Comparison of ENCODE assay signal across 8 mouse cellular contexts in genomic region chr8:108915425-108915824, GRCm38 (mm10).
DNase-seq lines count a peak whose midpoint lies in the region; ATAC-seq and TF ChIP-seq lines count a peak whose summit lies in the region.
"Had no signal": no experiment of that assay in that cellular context is flagged by ENCODE, and none has a peak within 500 bp of the region (broad histone marks: within the 10 kb centered on the region; RNA-seq: fewer than 3 reads in every experiment).

No protein-coding gene starts in this region.

- H3K27ac ChIP-seq in lung, embryonic 16.5 days (ENCODE audit: low read length), result peak overlapping the region; percentile 90
- H3K27ac ChIP-seq in embryonic facial prominence, embryonic 14.5 days (replicated peaks; ENCODE audit: low read depth, low read length), result peak overlapping the region; percentile 46
- peak overlapping the region; percentile 81 for H3K27ac ChIP-seq in kidney, embryonic 16.5 days (ENCODE audit: low read length)
- H3K27ac ChIP-seq in neural tube, embryonic 15.5 days (replicated peaks), result peak overlapping the region; percentile 58

- peaks cover 25% of the 10 kb centered on the region for H3K4me1 ChIP-seq in lung, embryonic 16.5 days (replicated peaks; ENCODE audit: control insufficient read depth, insufficient read depth, low read length)
- H3K4me1 ChIP-seq in lung, adult 2 months (ENCODE audit: control insufficient read depth, insufficient read depth, low read length), result peaks cover 3% of the 10 kb centered on the region
- peaks cover 11% of the 10 kb centered on the region for H3K4me1 ChIP-seq in embryonic facial prominence, embryonic 14.5 days (ENCODE audit: control insufficient read depth, insufficient read depth, low read length)
- H3K4me1 ChIP-seq in kidney, embryonic 16.5 days (ENCODE audit: insufficient read depth, low read length), result peaks cover 11% of the 10 kb centered on the region; the same call in 1 of the 2 replicates
- H3K4me1 ChIP-seq in neural tube, embryonic 15.5 days, result peaks cover 24% of the 10 kb centered on the region

- 3% methylated on average over 6 of the region's 6 CpGs for WGBS in lung, embryonic 16.5 days
- 21% methylated on average over 6 of the region's 6 CpGs for WGBS in lung, adult 2 months
- 55% methylated on average over 6 of the region's 6 CpGs for WGBS in embryonic facial prominence, embryonic 14.5 days
- 30% methylated on average over 6 of the region's 6 CpGs for WGBS in kidney, embryonic 16.5 days
- 31% methylated on average over 6 of the region's 6 CpGs for WGBS in neural tube, embryonic 15.5 days

- H3K4me2 ChIP-seq in lung, embryonic 16.5 days (ENCODE audit: low read depth, low read length), result peak overlapping the region; percentile 31; the same call in 1 of the 2 replicates
- H3K4me2 ChIP-seq in embryonic facial prominence, embryonic 14.5 days (ENCODE audit: low read depth, low read length), result no peak overlapping the region
- H3K4me2 ChIP-seq in kidney, embryonic 16.5 days (replicated peaks; ENCODE audit: low read depth, low read length), result no peak overlapping the region
- H3K4me2 ChIP-seq in neural tube, embryonic 15.5 days, result no peak overlapping the region

- peaks cover 2% of the 10 kb centered on the region; the same call in 1 of the 2 replicates for H3K36me3 ChIP-seq in lung, embryonic 16.5 days (ENCODE audit: control insufficient read depth, insufficient read depth, low read length)
- H3K36me3 ChIP-seq in embryonic facial prominence, embryonic 14.5 days (ENCODE audit: control insufficient read depth, insufficient read depth, low read length), result 0 out of 2 replicates have a peak, but pooled peaks cover 11% of the 10 kb centered on the region
- peaks cover 6% of the 10 kb centered on the region for H3K36me3 ChIP-seq in kidney, embryonic 16.5 days (ENCODE audit: insufficient read depth, low read length)
- H3K36me3 ChIP-seq in neural tube, embryonic 15.5 days, result peaks cover 5% of the 10 kb centered on the region

- DNase-seq in lung, adult 2 months, result no peak
- no peak for DNase-seq in embryonic facial prominence, embryonic 14.5 days (ENCODE audit: low spot score)
- DNase-seq in urinary bladder, postnatal 25 days (ENCODE audit: low spot score), result no peak
- no peak for DNase-seq in right cerebral cortex, postnatal 14 days
- DNase-seq: heart, postnatal 14 days had no signal

- peak; percentile 66 for ATAC-seq in lung, embryonic 16.5 days (ENCODE audit: low read depth)
- ATAC-seq in embryonic facial prominence, embryonic 14.5 days (ENCODE audit: low read depth), result no peak; the same call in 1 of the 2 replicates
- peak; percentile 40; the same call in 1 of the 2 replicates for ATAC-seq in kidney, embryonic 16.5 days (ENCODE audit: low FRiP score, low TSS enrichment)
- ATAC-seq in neural tube, embryonic 15.5 days (ENCODE audit: low FRiP score), result no peak

- no peaks in the 10 kb centered on the region for H3K9me3 ChIP-seq in lung, embryonic 16.5 days (ENCODE audit: control insufficient read depth, low read length)
- no peaks in the 10 kb centered on the region for H3K9me3 ChIP-seq in embryonic facial prominence, embryonic 14.5 days (ENCODE audit: control insufficient read depth, low read length)
- H3K9me3 ChIP-seq in kidney, embryonic 16.5 days (ENCODE audit: low read length), result peaks cover 4% of the 10 kb centered on the region; the same call in 1 of the 2 replicates
- H3K9me3 ChIP-seq in neural tube, embryonic 15.5 days (replicated peaks), result no peaks in the 10 kb centered on the region

- no peak overlapping the region for H3K4me3 ChIP-seq in lung, embryonic 16.5 days (ENCODE audit: low read length)
- H3K4me3 ChIP-seq in lung, adult 2 months (replicated peaks; ENCODE audit: extremely low read depth, low read depth, low read length), result no peak overlapping the region
- no peak overlapping the region for H3K4me3 ChIP-seq in embryonic facial prominence, embryonic 14.5 days (ENCODE audit: low read depth, low read length)
- H3K4me3 ChIP-seq in kidney, embryonic 16.5 days (ENCODE audit: low read length), result no peak overlapping the region
- no peak overlapping the region for H3K4me3 ChIP-seq in neural tube, embryonic 15.5 days (replicated peaks)

- TF ChIP-seq POLR2A in lung, adult 2 months (IDR thresholded peaks at IDR 0.05; ENCODE audit: borderline replicate concordance, extremely low read depth, low read depth, low read length), result no peak

- no peak for TF ChIP-seq CTCF in lung, adult 2 months (IDR thresholded peaks at IDR 0.05; ENCODE audit: insufficient read depth, low read length)

- H3K27me3 ChIP-seq in lung, embryonic 16.5 days (ENCODE audit: control insufficient read depth, insufficient read depth, low read depth, low read length), result no peaks in the 10 kb centered on the region
- no peaks in the 10 kb centered on the region for H3K27me3 ChIP-seq in embryonic facial prominence, embryonic 14.5 days (replicated peaks; ENCODE audit: control insufficient read depth, insufficient read depth, low read length)
- no peaks in the 10 kb centered on the region for H3K27me3 ChIP-seq in kidney, embryonic 16.5 days (ENCODE audit: insufficient read depth, low read length)
- no peaks in the 10 kb centered on the region for H3K27me3 ChIP-seq in neural tube, embryonic 15.5 days (replicated peaks)

- peak overlapping the region; percentile 49; the same call in 1 of the 2 replicates for H3K9ac ChIP-seq in lung, embryonic 16.5 days (ENCODE audit: low read length)
- no peak overlapping the region for H3K9ac ChIP-seq in embryonic facial prominence, embryonic 14.5 days (ENCODE audit: low read depth, low read length)
- H3K9ac ChIP-seq in kidney, embryonic 16.5 days (replicated peaks; ENCODE audit: low read length), result no peak overlapping the region
- H3K9ac ChIP-seq in neural tube, embryonic 15.5 days (replicated peaks), result no peak overlapping the region

Comparison
In these comparisons a context has a peak if more than half of its experiments do, and no peak if none do; other contexts are left out.
1. ATAC-seq: peak in lung, embryonic 16.5 days (single experiment) and kidney, embryonic 16.5 days (single experiment); none in embryonic facial prominence, embryonic 14.5 days (single experiment) and neural tube, embryonic 15.5 days (single experiment).
2. Peak in every context shown above with its lines, with median percentiles within 50 percentile points of each other: H3K27ac ChIP-seq.